Mouse (Mus musculus): ENCODE results near the gene Maneal.

DNA sequence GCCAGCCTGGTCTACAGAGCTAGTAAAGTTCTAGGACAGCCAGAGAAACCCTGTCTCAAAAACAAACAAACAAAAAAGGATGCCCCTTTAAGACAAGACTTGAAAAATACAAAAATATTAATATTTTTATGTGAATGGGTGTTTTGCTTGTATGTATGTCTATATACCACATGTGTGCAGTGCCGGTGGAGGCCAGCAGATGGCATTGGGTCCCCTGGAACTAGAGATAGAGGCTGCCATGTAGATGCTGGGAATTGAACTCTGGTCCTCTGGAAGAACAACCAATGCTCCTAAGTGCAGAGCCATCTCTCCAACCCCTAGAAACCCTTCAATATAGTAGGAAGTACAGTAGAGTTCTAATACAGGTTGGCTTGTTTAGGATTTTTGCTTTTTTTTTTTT lies 21.0 kb downstream of the Maneal start:
- no peak for TF ChIP-seq POLR2A (IDR thresholded peaks at IDR 0.05; ENCODE audit: insufficient read depth, low read depth, low read length)
- TF ChIP-seq EP300 (IDR thresholded peaks at IDR 0.05; ENCODE audit: insufficient read depth, low read depth, low read length): no peak

All from heart, adult 2 months (tissue).